Mouse (Mus musculus): Measurements from ENCODE around the gene Slfn8.

- no peak for TF ChIP-seq CTCF (IDR thresholded peaks at IDR 0.05; ENCODE audit: control insufficient read depth, insufficient read depth, insufficient replicate concordance, low read depth, low read length)
- no peak for TF ChIP-seq POLR2A (IDR thresholded peaks at IDR 0.05; ENCODE audit: control insufficient read depth, low read depth, low read length)
These were observed 44.3 kb upstream of the Slfn8 start, which contains the start of gene Slfn2 for GRCm38 (mm10) chr11:83064946-83065345.

Measured in testis, adult 2 months (tissue).